Mouse (Mus musculus) cerebellum, adult 8-10 months (tissue): ENCODE results near the gene Ptbp1.

Experiments
- DNase-seq: peaks from one replicate; pipeline ENCODE4 v3.0.0; 2022

The Ptbp1 gene

GRCm38 (mm10) chr10:79834769-79835398, 19.3 kb upstream of the Ptbp1 start:
- peak; percentile 74 for DNase-seq

- no peak for DNase-seq
Measured at GRCm38 (mm10) chr10:79836918-79837317, 17.3 kb upstream of the Ptbp1 start.

GRCm38 (mm10) chr10:79838151-79838550, 16.1 kb upstream of the Ptbp1 start:
- DNase-seq, result no peak

GRCm38 (mm10) chr10:79840091-79840490, 14.1 kb upstream of the Ptbp1 start:
- no peak for DNase-seq

GRCm38 (mm10) chr10:79840644-79841551, 13.3 kb upstream of the Ptbp1 start:
- no peak for DNase-seq

- no peak for DNase-seq
Measured at GRCm38 (mm10) chr10:79842322-79842721, 11.9 kb upstream of the Ptbp1 start.

GRCm38 (mm10) chr10:79843476-79843875, 10.8 kb upstream of the Ptbp1 start:
- DNase-seq, result no peak

GRCm38 (mm10) chr10:79846553-79846952, 7.7 kb upstream of the Ptbp1 start:
- no peak for DNase-seq

GRCm38 (mm10) chr10:79849941-79850628, 4.1 kb upstream of the Ptbp1 start:
- no peak for DNase-seq

- DNase-seq, result no peak
Measured at GRCm38 (mm10) chr10:79851653-79852052, 2.6 kb upstream of the Ptbp1 start.

GRCm38 (mm10) chr10:79852107-79852789, 2.0 kb upstream of the Ptbp1 start:
- no peak for DNase-seq

GRCm38 (mm10) chr10:79852827-79853226, 1.4 kb upstream of the Ptbp1 start:
- DNase-seq, result no peak

- DNase-seq, result peak; percentile 85
Measured at GRCm38 (mm10) chr10:79853392-79853791, 835 bp upstream of the Ptbp1 start.

- DNase-seq, result peak; percentile 68
Measured at GRCm38 (mm10) chr10:79854801-79855541, 744 bp downstream of the Ptbp1 start.

- no peak for DNase-seq
Measured at GRCm38 (mm10) chr10:79855558-79856184, 1.4 kb downstream of the Ptbp1 start.

- DNase-seq, result no peak
Measured at GRCm38 (mm10) chr10:79856280-79856679, 2.1 kb downstream of the Ptbp1 start.

GRCm38 (mm10) chr10:79856704-79857451, 2.7 kb downstream of the Ptbp1 start:
- no peak for DNase-seq

- DNase-seq, result no peak
Measured at GRCm38 (mm10) chr10:79857452-79857811, 3.2 kb downstream of the Ptbp1 start.

- DNase-seq, result no peak
Measured at GRCm38 (mm10) chr10:79857894-79858293, 3.7 kb downstream of the Ptbp1 start.

GRCm38 (mm10) chr10:79858416-79859074, 4.3 kb downstream of the Ptbp1 start:
- DNase-seq, result no peak

- DNase-seq, result no peak
Measured at GRCm38 (mm10) chr10:79859116-79859515, 4.9 kb downstream of the Ptbp1 start.
